Mouse (Mus musculus): ENCODE data around the gene Otos. TPM values are rescaled to one million over a fixed set of nuclear protein-coding genes. Genes with fewer than 3 reads are reported as not detected.

Otos gene
- polyA plus RNA-seq (2015; fragmentation: Nextera tagmentation; extraction: Ambion mirVana): 0.31 TPM in 1 of 2 replicates, not detected in the other

GRCm38 (mm10) chr1:92648673-92649072 is at the start of gene Otos:
Gene Otos (minus strand): TSS chr1:92648841.
- WGBS: 18% methylated on average over 8 of the region's 8 CpGs
- Histone ChIP-seq H3K9ac (no peak within 1 kb of the TSS), H3K9me3 (no peaks in the 10 kb centered on the region), H3K36me3 (no peaks in the 10 kb centered on the region), H3K27me3 (no peaks in the 10 kb centered on the region; the same call in 1 of the 2 replicates), H3K4me3 (no peak within 1 kb of the TSS), H3K4me1 (peaks cover 11% of the 10 kb centered on the region), H3K27ac (no peak within 1 kb of the TSS), H3K4me2 (peak within 1 kb of the TSS; percentile 26)
- ATAC-seq (ENCODE audit: borderline replicate concordance, extremely low read depth, low FRiP score, low TSS enrichment): peak; percentile 48; the same call in 1 of the 2 replicates

DNA sequence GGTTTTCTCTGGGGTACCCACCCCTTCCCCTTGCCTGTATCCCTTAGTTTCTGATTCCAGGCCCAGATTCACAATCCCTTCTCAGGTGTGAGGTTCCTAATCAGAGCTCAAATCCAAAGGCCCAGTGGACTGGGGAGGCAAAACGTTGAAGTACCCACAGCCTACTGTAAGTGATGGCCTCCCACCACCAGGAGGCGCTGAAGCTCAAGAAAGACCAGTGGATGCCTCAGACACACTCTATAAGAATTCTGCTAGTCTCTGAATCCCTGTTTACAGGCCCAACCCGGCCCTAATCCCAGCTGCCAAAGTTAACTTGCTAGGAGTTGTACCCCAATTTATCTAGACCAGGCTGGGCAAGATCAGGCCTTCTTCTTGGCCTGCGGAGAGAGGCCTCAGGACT is 48.2 kb upstream of the Otos start:
- no peaks in the 10 kb centered on the region for H3K36me3 ChIP-seq
- no peak overlapping the region for H3K27ac ChIP-seq
- peaks cover 9% of the 10 kb centered on the region for H3K4me1 ChIP-seq
- H3K9me3 ChIP-seq: no peaks in the 10 kb centered on the region
- no peak overlapping the region for H3K4me3 ChIP-seq
- H3K9ac ChIP-seq: no peak overlapping the region
- no peak overlapping the region for H3K4me2 ChIP-seq
- H3K27me3 ChIP-seq: no peaks in the 10 kb centered on the region
- ATAC-seq (ENCODE audit: borderline replicate concordance, extremely low read depth, low FRiP score, low TSS enrichment): 0 out of 2 replicates have a peak, but pooled peaks have one; percentile 44
- WGBS: 32% methylated on average over 4 of the region's 4 CpGs

GRCm38 (mm10) chr1:92695751-92696150 is 47.1 kb upstream of the Otos start:
- no peak for ATAC-seq (ENCODE audit: borderline replicate concordance, extremely low read depth, low FRiP score, low TSS enrichment)
- Histone ChIP-seq H3K27ac (no peak overlapping the region), H3K9me3 (no peaks in the 10 kb centered on the region), H3K27me3 (no peaks in the 10 kb centered on the region), H3K4me1 (peaks cover 9% of the 10 kb centered on the region), H3K4me2 (no peak overlapping the region), H3K4me3 (no peak overlapping the region), H3K36me3 (no peaks in the 10 kb centered on the region), H3K9ac (no peak overlapping the region)
- 81% methylated on average over 5 of the region's 5 CpGs for WGBS

GRCm38 (mm10) chr1:92691166-92691844 is 42.7 kb upstream of the Otos start:
- no peak overlapping the region for H3K4me2 ChIP-seq

GRCm38 (mm10) chr1:92686994-92687393 is 38.4 kb upstream of the Otos start:
- no peak for ATAC-seq (ENCODE audit: borderline replicate concordance, extremely low read depth, low FRiP score, low TSS enrichment)
- Histone ChIP-seq H3K36me3 (no peaks in the 10 kb centered on the region), H3K9me3 (no peaks in the 10 kb centered on the region), H3K4me3 (no peak overlapping the region), H3K4me1 (no peaks in the 10 kb centered on the region), H3K27ac (no peak overlapping the region), H3K9ac (no peak overlapping the region), H3K4me2 (no peak overlapping the region), H3K27me3 (peaks cover 10% of the 10 kb centered on the region; the same call in 1 of the 2 replicates)
- 14% methylated on average over 8 of the region's 8 CpGs for WGBS

More at GRCm38 (mm10) chr1:92691166-92691844, 42.7 kb upstream of the Otos start:
- Histone ChIP-seq H3K4me1 (no peaks in the 10 kb centered on the region), H3K9me3 (no peaks in the 10 kb centered on the region), H3K27me3 (peaks cover 8% of the 10 kb centered on the region; the same call in 1 of the 2 replicates), H3K36me3 (no peaks in the 10 kb centered on the region), H3K4me3 (no peak overlapping the region), H3K27ac (no peak overlapping the region), H3K9ac (no peak overlapping the region)
- 83% methylated on average over 3 of the region's 3 CpGs for WGBS
- no peak for ATAC-seq (ENCODE audit: borderline replicate concordance, extremely low read depth, low FRiP score, low TSS enrichment)

GRCm38 (mm10) chr1:92683151-92683550 is 34.5 kb upstream of the Otos start:
- ATAC-seq (ENCODE audit: borderline replicate concordance, extremely low read depth, low FRiP score, low TSS enrichment): no peak
- Histone ChIP-seq H3K27me3 (peaks cover 10% of the 10 kb centered on the region; the same call in 1 of the 2 replicates), H3K9me3 (no peaks in the 10 kb centered on the region), H3K36me3 (no peaks in the 10 kb centered on the region), H3K4me3 (no peak overlapping the region), H3K4me2 (no peak overlapping the region), H3K27ac (no peak overlapping the region), H3K4me1 (no peaks in the 10 kb centered on the region), H3K9ac (no peak overlapping the region)
- 88% methylated on average over 8 of the region's 8 CpGs for WGBS

DNA sequence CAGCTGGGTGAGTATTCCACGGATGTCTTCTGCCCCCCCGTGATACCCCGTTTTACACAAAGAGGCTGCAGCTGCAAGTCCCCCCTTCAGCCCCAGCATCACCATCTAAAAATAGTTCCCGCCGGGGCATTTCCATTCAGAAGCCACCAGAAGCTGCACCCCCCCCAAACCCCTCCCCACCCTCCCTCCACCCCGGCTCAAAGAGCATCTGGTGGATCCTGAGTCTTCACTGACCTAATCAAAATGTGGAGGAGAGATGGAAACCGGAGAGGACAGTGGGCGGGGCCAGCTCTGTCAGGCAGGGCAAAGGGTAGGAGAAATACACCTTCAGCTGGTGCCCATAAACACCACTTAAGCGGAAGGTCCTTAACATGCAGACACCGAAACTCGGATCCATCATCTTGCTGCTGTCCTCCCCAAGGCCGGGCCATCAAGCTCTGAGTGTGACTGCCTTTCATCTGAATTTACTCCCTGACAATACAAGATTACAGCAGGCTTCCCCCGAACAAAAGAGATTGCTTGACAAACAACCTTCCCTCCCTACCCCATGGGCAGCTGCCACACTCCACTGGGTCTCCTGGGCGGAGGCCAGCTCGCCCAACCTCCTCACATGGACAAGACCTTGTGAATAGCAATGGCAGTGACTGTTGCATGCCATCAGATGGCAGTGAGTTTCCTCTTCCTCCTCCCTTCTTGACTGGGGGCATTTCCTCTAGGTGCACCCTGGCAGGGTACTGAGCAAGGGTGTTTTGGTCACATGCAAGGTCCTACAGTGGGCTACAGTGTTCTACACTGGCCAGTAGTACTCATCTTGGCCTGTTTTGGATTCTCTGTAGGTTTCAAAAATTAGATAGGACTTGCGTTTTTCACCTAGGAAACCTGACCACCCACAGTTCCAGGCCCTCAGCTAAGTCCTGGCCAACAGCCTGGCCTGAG is 32.3 kb upstream of the Otos start:
- no peaks in the 10 kb centered on the region for H3K27me3 ChIP-seq
- no peaks in the 10 kb centered on the region for H3K36me3 ChIP-seq
- H3K27ac ChIP-seq: no peak overlapping the region
- no peaks in the 10 kb centered on the region for H3K9me3 ChIP-seq
- H3K4me3 ChIP-seq: no peak overlapping the region
- 32% methylated on average over 16 of the region's 16 CpGs for WGBS
- ATAC-seq (ENCODE audit: borderline replicate concordance, extremely low read depth, low FRiP score, low TSS enrichment): no peak
- H3K9ac ChIP-seq: no peak overlapping the region
- H3K4me2 ChIP-seq: no peak overlapping the region
- H3K4me1 ChIP-seq: no peaks in the 10 kb centered on the region

GRCm38 (mm10) chr1:92678757-92679156 is 30.1 kb upstream of the Otos start:
- no peaks in the 10 kb centered on the region for H3K4me1 ChIP-seq
- H3K27ac ChIP-seq: no peak overlapping the region
- no peaks in the 10 kb centered on the region for H3K9me3 ChIP-seq
- H3K9ac ChIP-seq: no peak overlapping the region
- no peak overlapping the region for H3K4me3 ChIP-seq
- no peak for ATAC-seq (ENCODE audit: borderline replicate concordance, extremely low read depth, low FRiP score, low TSS enrichment)
- H3K36me3 ChIP-seq: no peaks in the 10 kb centered on the region
- no peaks in the 10 kb centered on the region for H3K27me3 ChIP-seq
- 80% methylated on average over 5 of the region's 5 CpGs for WGBS
- H3K4me2 ChIP-seq: no peak overlapping the region

GRCm38 (mm10) chr1:92676676-92676975 is 28.0 kb upstream of the Otos start:
- 66% methylated on average over 3 of the region's 3 CpGs for WGBS
- Histone ChIP-seq H3K4me2 (no peak overlapping the region), H3K9ac (no peak overlapping the region), H3K36me3 (no peaks in the 10 kb centered on the region), H3K4me3 (no peak overlapping the region), H3K27me3 (no peaks in the 10 kb centered on the region), H3K4me1 (no peaks in the 10 kb centered on the region), H3K27ac (no peak overlapping the region), H3K9me3 (no peaks in the 10 kb centered on the region)
- peak; percentile 52; the same call in 1 of the 2 replicates for ATAC-seq (ENCODE audit: borderline replicate concordance, extremely low read depth, low FRiP score, low TSS enrichment)

GRCm38 (mm10) chr1:92675932-92676675 is 27.5 kb upstream of the Otos start:
- Histone ChIP-seq H3K9me3 (no peaks in the 10 kb centered on the region), H3K4me2 (no peak overlapping the region), H3K4me1 (no peaks in the 10 kb centered on the region), H3K27ac (no peak overlapping the region), H3K27me3 (no peaks in the 10 kb centered on the region), H3K4me3 (no peak overlapping the region), H3K9ac (no peak overlapping the region), H3K36me3 (no peaks in the 10 kb centered on the region)
- peak; percentile 57; the same call in 1 of the 2 replicates for ATAC-seq (ENCODE audit: borderline replicate concordance, extremely low read depth, low FRiP score, low TSS enrichment)
- 59% methylated on average over 10 of the region's 10 CpGs for WGBS

GRCm38 (mm10) chr1:92673258-92673782 is 24.7 kb upstream of the Otos start:
- Histone ChIP-seq H3K4me1 (no peaks in the 10 kb centered on the region), H3K36me3 (no peaks in the 10 kb centered on the region), H3K4me2 (no peak overlapping the region), H3K27me3 (no peaks in the 10 kb centered on the region), H3K9ac (no peak overlapping the region), H3K4me3 (no peak overlapping the region), H3K9me3 (no peaks in the 10 kb centered on the region), H3K27ac (no peak overlapping the region)
- 75% methylated on average over 5 of the region's 5 CpGs for WGBS
- ATAC-seq (ENCODE audit: borderline replicate concordance, extremely low read depth, low FRiP score, low TSS enrichment): no peak

Data from lung, embryonic 15.5 days (tissue).